Mouse (Mus musculus) neutrophil, adult 65 days (primary cell): ENCODE measurements around the gene Zfpl1. TPM values are rescaled to one million over a fixed set of nuclear protein-coding genes. Genes with fewer than 3 reads are reported as not detected.

Source experiments
- total RNA-seq: library from RNA; stranded (reverse); gene quantifications from 2 replicates; pipeline ENCODE4 v1.2.4, GENCODE M21; 2023

Zfpl1 gene
- total RNA-seq = 43.5 and 45.7 TPM in 2 replicates

DNA sequence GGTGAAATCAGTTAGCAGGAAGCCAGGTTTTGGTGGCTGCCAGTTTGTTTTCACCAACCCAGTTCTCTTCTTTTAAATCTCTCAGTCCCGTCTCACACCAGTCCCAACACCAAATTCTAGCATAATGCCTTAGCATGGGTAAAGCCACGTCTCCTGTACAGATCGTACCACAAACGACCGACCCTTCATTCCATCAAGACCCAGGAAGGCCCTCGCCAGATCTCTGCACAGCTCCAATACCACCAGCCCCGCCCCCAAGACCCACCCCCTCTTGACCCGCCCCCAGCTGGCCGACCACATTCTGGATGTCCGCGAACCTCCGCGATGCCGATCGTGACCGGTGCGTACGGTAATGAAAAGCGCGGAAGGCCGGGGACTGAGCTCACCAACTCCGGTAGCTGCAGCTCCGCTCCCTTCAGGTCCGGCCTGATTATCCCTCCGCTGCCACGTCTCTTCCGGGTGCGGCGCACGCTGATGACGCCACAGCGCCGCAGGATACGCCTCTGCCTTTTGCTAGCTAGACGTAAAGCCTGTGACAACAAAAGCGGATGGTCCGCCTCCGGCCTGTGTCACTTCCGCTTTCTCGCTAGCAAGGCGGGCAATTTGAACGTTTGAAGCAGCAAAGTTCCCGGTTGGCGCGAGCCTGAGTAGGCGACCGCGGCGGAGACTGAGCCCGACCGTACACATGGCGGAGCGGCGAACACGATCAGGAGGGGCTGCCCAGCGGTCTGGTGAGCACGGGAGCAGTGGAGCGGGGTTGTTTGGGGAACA lies at the start of gene Zfpl1, which contains the start of gene Cdca5:
TSS of gene Zfpl1 (minus strand) at position 479 of the 771 bp plus-strand sequence.
TSS of gene Cdca5 (plus strand) at position 506 of the 771 bp plus-strand sequence.

DNA sequence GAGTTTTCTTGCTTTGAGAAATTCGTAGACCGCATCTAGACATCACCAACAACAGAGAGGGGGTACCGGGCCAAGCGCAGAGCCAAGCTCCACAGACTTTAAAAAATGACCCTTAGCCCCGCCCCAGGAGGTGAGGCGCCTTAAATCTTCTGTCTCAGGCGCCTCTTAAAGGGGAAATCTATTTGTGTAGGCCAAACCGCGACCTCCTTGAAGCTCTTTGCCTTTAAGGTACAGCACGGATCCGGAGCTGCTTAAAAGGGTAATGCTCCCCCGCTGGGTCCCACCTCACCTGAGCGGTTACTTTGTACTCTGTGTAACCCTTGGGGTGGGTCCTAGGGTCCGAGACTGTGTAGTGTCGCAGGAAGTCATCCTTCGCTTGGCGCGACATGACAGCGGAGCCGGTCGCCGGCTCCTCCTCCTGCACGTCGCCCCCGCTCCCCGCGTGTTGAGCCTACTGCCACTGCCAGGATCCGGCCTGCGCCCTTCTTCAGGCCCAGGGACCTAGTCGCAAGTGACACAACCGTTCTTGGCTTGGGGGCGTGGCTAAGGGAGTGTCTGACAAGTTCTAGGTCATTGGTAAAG lies 43.1 kb upstream of the Zfpl1 start, which contains the start of gene Snx15:
TSS of gene Snx15 (minus strand) at position 545 of the 582 bp plus-strand sequence.

DNA sequence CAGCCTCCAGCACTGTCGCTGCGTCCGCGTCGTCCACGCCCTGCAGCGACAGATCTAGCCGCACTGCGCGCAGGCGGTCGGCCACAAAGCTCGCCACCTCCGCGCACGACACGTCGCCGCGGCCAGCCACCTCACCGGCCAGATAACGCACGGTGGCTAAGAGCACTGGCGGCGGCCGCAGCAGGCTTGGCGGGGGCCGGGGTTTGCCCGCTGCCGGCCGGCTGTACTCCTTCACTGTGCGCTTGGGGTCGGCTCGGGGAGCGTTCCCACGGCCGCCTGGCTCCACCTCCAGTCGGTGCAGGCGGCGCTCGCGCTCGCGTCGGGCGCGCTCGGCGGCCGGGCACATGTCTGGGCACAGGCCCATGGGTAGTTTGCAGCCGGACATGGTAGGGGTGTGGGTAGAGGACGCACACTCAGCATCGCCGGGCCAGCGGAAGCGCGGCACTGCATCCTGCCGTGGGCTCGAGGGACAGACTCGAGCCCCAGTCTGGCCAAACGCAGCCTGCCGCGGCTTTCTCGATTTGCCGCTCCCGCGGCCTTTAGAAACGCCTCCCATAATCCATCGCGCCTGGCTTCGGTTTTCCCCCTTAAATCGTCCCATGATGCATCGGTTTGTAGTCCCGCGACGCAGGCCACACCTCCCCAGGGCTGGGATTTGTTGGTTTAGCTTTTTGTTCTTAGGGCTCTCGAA lies 33.4 kb upstream of the Zfpl1 start, which contains the start of gene Sac3d1:
TSS of gene Sac3d1 (minus strand) at position 665 of the 691 bp plus-strand sequence.

DNA sequence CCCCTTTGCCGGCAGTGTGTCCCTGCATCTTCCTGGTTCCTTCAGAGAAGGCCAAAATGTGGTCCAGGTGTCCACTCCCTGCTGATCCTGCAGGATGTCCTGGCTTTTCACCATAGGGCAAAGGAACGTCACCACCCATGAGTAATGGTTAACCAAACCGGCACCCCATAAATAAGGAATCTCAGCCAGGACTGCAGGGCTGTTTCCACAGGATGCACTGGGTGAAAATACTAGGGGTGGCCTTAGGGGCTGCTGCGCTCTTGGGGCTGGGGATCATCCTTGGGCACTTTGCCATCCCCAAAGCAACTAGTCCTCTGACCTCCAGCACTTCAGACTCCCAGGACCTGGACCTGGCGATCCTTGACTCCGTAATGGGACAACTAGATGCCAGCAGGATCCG lies 20.8 kb upstream of the Zfpl1 start, which contains the start of gene Naaladl1:
TSS of gene Naaladl1 (plus strand) at position 197 of the 400 bp plus-strand sequence.

DNA sequence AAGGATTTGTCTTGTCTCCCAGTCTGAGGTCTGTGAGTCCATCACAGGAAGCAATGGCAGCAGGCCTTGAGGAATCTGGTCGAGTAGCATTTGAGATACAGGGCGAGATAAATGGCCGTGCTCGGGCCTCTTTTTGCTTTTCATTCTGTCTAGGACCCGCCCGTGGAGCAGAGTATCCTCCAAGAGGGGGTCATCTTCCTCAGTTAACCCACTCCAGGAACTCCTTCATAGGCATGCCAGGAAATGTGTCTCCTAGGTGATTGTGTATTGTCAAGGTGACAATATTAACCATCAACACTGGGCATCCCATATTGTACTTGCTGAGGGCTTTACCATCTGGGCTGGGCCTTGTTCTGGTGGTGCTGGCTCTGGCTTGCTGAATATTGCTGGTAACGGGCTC lies 9.4 kb upstream of the Zfpl1 start, which contains the start of gene AC131692.1:
TSS of gene AC131692.1 (plus strand) at position 301 of the 400 bp plus-strand sequence.

DNA sequence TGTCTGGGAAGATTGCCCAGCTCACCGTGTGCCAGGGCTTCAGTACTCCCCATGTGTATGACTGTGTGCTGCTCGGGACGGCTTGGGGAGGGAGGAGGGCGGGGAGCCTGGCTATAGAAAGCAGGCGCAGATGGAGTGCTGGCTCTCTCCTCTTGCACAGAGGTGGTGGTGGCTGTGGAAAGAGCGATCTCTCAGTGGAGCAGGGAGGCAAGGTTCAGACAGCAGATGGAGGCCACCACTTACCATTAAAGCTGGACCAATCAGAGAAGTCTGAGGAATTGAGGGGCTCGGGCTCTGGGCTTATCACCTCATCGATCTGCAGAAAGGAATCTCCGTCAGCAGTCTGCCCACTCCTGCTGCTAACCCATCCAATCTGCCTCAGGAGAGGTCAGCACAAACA lies 2.6 kb downstream of the Zfpl1 start, which contains the start of gene Gm28374:
TSS of gene Gm28374 (minus strand) at position 101 of the 400 bp plus-strand sequence.

DNA sequence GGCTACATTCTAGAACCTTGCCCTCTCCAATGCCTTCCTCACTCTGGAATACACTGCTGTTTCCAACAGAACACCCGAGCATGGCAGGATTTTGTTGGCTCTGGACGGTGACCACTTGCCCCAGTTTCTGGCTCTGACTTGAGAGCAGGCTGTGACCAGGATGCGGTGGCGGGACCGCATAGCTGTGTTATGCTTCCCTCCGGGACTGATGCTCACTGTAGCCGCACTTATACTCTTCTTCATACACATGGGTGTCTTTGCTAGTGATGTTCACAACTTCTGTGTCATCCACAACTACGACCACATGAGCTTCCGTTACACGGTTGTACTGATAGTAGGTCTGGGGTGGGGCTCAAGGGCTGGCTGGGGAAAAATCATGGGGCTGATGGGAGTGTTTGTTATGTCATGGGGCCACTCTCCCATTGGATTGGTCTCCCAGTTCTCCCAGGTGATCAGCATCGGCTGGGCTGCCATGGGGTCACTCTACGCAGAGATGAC lies 4.7 kb downstream of the Zfpl1 start, which contains the start of gene Tmem262:
TSS of gene Tmem262 (plus strand) at position 51 of the 498 bp plus-strand sequence.

DNA sequence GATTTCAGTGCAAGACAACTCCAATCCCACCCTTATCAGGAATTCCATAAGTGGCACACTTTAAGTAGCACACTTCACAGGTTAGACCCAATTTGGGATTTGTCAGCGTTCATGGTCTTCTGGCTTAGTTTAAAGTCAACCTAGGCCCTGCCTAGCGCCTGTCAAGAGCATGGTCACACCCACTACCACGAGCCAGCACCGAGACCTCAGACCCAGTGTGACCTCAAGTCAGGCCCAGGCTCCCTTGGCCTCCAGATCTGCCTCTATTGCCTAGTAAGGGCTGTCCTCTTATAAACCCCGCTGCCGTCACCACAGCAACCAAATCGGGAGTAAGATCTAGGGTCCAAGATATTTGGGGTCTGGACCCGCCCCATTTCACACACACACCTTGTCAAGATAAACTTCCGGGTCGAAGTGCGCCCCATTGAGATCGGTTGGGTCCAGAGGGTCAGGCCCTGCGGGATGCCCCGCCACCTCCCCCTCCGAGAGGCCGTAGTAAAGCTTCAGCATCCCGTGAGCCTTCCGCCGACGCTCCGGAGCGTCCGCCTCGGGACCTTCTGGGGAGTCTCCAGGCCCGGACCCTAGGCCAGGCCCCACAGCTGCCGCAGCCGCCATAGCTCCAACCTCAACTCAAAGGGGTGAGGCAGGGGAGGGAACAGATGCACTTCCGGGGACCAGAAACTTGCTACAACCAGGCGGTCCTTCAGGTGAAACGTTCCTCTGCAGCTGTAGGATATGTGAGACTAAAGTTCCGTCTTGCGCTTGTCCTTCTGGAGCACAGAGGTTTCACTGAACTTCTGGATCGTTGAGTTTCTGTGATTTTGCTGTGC lies 8.0 kb downstream of the Zfpl1 start, which contains the start of gene Vps51:
TSS of gene Vps51 (minus strand) at position 668 of the 830 bp plus-strand sequence.

DNA sequence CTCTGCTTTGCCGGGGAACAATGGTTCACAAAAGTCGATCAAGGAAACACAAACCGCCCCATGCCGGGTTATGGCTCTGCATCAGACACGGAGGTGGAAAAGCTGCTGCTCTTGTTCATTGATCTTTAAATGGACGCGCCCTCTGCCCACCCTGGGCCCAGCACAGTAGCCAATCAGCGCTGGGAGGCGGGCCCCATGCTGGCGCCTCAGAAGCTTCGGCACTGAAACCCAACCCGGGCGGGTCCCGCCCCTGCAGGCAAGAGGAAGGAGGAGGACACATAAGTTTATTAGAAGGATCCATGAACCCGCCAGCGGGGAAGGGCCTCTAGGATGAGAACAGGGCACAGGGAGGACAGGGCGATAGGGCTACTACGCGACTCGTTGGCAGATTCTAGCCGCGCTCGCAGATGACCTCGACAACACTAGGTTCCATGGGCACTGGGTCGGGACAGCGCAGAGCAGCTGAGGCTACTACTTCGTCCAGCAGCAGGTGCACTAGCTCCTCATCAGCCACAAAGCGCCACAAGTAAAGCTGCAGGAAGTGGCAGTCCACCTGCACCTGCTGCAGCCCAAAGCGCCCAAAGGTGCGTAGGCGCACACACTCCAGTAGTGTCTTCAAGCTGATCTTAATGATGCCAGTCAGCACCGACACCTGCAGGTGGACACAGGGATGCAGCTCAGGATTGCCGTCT lies 16.9 kb downstream of the Zfpl1 start, which contains the start of gene Tm7sf2:
TSS of gene Tm7sf2 (minus strand) at position 650 of the 692 bp plus-strand sequence.

DNA sequence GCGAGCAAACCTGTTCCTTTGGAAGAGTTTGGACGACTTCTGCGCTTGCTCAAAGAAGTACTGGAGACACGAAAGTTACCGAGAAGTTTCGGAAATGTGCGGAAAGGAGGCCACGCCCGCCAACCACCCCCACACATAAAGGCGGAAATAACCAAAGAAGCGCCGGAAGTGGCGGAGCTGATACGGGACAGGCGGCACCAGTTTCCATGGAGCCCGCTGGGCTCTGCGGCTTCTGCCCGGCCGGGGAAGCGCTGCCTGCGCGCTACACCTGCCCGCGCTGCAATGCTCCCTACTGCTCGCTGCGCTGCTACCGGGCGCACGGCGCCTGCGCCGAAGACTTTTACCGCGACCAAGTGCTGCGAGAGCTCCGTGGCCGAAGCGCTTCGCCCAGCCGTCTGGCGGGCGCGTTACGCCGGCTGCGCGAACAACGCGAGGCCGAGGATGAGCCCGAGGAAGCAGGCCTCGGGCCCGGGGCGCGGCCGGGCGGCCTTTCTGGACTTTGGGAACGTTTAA lies 23.7 kb downstream of the Zfpl1 start, which contains the start of gene Znhit2:
TSS of gene Znhit2 (plus strand) at position 172 of the 513 bp plus-strand sequence.

DNA sequence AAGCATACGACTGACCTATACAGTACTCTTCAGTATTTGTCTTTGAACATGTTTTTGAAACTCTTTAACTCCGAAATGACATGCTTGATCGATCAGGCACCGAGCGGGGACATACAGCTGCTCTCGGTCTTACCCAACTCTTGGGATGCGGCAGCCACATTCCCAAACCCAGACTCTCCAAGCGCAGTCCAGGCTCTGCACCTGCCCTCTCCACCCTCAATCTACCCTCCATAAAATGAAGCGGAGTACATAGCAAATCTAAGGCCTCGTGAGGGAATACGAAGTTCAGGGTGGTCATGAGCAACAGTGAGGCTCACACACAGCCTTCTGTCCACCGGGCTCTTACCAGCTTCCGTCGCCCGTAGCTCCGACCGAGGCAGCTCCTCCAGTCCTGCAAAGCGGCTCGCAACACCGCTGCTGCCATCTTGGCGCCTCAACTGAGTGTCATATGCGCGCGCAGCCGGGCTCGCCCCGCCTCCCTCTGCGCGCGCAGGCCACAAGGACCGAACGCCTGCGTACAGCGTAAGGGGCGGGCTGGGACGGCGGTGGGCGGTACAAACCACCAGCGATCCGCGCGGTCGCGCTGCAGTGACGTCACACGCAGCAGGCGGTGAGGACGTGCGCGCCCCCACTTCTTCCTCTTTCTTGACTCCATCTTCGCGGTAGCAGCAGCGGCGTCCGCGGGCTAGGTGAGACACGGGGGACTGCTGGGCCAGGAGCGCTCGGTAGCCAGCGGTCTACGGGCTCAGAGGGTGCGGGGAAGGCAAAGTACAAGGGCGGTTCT lies 27.3 kb downstream of the Zfpl1 start, which contains the start of the genes Mrpl49 and Fau:
TSS of gene Mrpl49 (minus strand) at position 473 of the 784 bp plus-strand sequence.
TSS of gene Fau (plus strand) at position 532 of the 784 bp plus-strand sequence.

DNA sequence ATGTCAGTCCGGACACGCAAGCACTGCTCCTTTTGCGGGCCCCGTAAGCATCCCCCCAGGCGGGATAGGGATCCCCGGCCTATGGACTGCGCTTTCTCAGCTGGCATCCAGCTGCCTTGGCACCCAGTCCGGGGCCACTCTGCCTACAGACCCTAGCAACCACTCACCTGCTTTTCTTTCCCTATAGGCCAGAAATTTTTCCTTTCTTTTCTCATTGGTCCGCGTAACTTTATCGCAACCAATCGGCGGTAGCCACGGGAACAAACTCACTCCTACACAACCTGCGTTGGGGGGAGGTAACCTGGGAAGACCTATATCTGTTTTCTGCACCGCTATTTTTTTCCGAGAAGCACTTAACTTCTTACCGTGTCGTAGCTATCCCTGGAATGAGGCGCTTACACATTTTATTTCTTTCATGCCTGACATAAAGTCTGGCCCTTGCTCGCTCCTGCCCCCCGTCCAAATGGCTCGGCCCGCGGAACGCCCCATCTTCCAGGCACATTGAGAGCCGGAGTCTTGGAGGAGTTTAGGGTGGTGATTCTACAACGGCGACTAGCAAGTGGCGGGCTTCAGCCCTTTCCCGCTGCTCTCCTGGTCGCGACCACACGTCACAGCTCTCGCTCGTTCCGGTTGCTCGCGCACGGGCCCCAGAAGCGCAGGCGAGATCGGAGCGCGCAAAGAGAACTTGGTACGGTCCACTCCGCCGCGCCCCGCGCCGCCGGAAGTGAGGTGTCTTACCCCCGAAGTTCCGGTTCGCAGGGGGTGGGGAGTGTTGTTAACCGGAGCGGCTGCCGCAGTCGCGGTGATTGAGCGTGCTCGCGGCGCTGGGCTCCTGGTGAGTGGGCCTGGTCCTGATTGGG lies 38.2 kb downstream of the Zfpl1 start, which contains the start of gene Syvn1:
TSS of gene Syvn1 (plus strand) at position 283 of the 860 bp plus-strand sequence.

Other genes starting within 250 kb of the Zfpl1 start
- gene Frmd8, start 209.7 kb downstream of the Zfpl1 start, total RNA-seq = 53.4 and 72.9 TPM in 2 replicates
- 45.7 and 49.6 TPM in 2 replicates for gene Slc25a45, start 207.1 kb downstream of the Zfpl1 start, total RNA-seq
- gene Tigd3, start 190.8 kb downstream of the Zfpl1 start, total RNA-seq = 1.3 and 3.5 TPM in 2 replicates
- gene Dpf2, start 171.9 kb downstream of the Zfpl1 start, total RNA-seq = 99.1 and 105 TPM in 2 replicates
- 8.3 and 10.1 TPM in 2 replicates for gene Cdc42ep2, start 160.1 kb downstream of the Zfpl1 start, total RNA-seq
- gene Pola2, start 120.8 kb downstream of the Zfpl1 start, total RNA-seq = 24.1 and 28.7 TPM in 2 replicates
- 2.7 and 3.2 TPM in 2 replicates for gene Slc22a20, start 98.8 kb downstream of the Zfpl1 start, total RNA-seq
- 255 and 284 TPM in 2 replicates for gene Capn1, start 69.1 kb downstream of the Zfpl1 start, total RNA-seq
- gene Syvn1, start 38.4 kb downstream of the Zfpl1 start, total RNA-seq = 59.6 and 66.3 TPM in 2 replicates
- 12.9 and 14.9 TPM in 2 replicates for gene Mrpl49, start 27.2 kb downstream of the Zfpl1 start, total RNA-seq
- gene Fau, start 27.1 kb downstream of the Zfpl1 start, total RNA-seq = 1,270 and 1,374 TPM in 2 replicates
- 7.4 and 16.4 TPM in 2 replicates for gene Znhit2, start 23.8 kb downstream of the Zfpl1 start, total RNA-seq
- gene Tm7sf2, start 16.6 kb downstream of the Zfpl1 start, total RNA-seq = 5.3 and 7.3 TPM in 2 replicates
- gene Vps51, start 7.7 kb downstream of the Zfpl1 start, total RNA-seq = 64.1 and 87.5 TPM in 2 replicates
- not detected in 2 replicates for gene Tmem262, start 4.9 kb downstream of the Zfpl1 start, total RNA-seq
- gene Gm28374, start 2.7 kb downstream of the Zfpl1 start, total RNA-seq = not detected in 2 replicates
- gene Cdca5, start within 50 bp of the Zfpl1 start, total RNA-seq = 31.1 and 36.1 TPM in 2 replicates
- gene AC131692.1, start 9.5 kb upstream of the Zfpl1 start, total RNA-seq = 1.8 and 2.3 TPM in 2 replicates
- gene Naaladl1, start 20.8 kb upstream of the Zfpl1 start, total RNA-seq = 0.25 and 0.66 TPM in 2 replicates
- 3.4 and 3.6 TPM in 2 replicates for gene Sac3d1, start 33.7 kb upstream of the Zfpl1 start, total RNA-seq
- gene Snx15, start 43.3 kb upstream of the Zfpl1 start, total RNA-seq = 14.9 and 15.0 TPM in 2 replicates
- not detected in 2 replicates for gene Batf2, start 56.0 kb upstream of the Zfpl1 start, total RNA-seq
- gene Arl2, start 56.6 kb upstream of the Zfpl1 start, total RNA-seq = 7.5 and 9.2 TPM in 2 replicates
- not detected in 2 replicates for gene Majin, start 99.4 kb upstream of the Zfpl1 start, total RNA-seq
- gene Gpha2, start 141.4 kb upstream of the Zfpl1 start, total RNA-seq = not detected in 2 replicates
- 10.7 and 12.1 TPM in 2 replicates for gene Ppp2r5b, start 150.9 kb upstream of the Zfpl1 start, total RNA-seq
- 358 and 488 TPM in 2 replicates for gene Atg2a, start 156.7 kb upstream of the Zfpl1 start, total RNA-seq
- gene Ehd1, start 191.8 kb upstream of the Zfpl1 start, total RNA-seq = 324 and 384 TPM in 2 replicates
- 13.6 and 16.9 TPM in 2 replicates for gene Cdc42bpg, start 221.5 kb upstream of the Zfpl1 start, total RNA-seq